Mouse (Mus musculus) frontal cortex, adult (tissue): ENCODE measurements around the gene A530032D15Rik.
"Not testable (repeated sequence)": the region's sequence is repeated elsewhere in the genome, so short reads cannot be mapped to it uniquely, and the experiment has no call there.

Experiments
- ATAC-seq: cut with Nextera tagmentation; 2 replicates; pipeline ENCODE4 v1.9.2; 2017; ENCODE audit warnings: mild to moderate bottlenecking, moderate library complexity, mixed read lengths; ENCODE audit not compliant: low TSS enrichment

Gene A530032D15Rik

DNA sequence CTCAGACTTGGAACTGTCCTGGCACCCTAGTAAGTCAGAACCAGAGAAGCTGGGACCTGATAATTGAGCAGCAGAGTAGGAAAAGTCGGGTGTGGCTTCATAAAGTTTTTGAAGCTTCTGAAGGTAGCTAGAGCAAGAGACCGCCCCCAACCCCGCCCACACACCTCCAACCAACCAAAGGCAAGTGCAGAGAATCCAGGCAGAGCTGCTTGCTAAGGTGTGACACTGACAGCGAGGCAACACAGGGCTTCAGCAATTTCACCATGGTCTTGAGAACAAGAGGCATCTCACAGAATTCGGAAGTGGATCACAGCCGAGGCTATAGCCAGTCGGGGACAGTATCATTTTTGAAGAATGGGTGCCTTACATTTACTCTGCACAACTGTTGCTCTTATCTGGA, at the start of gene A530032D15Rik:
TSS of gene A530032D15Rik (minus strand) at position 101 of the 400 bp plus-strand sequence.
- ATAC-seq: not testable (repeated sequence)

DNA sequence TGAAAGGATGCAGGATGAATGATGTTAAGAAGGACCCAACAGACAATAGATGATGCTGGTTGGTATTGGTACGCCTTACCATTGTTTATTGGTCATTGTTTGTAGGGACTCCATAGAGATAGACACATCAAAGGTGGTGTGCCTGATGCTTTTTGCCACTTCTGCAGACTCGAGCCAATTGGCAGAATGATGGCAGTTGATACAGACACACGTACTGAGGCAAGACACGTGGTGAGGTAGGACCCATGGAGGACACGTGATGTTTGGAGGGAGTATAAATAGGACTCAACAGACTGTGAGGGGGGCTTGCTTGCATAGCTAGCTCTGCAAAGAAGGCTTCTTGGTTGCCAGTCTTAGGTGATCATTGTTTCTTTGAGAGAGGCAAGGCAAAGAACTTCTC, 45.5 kb upstream of the A530032D15Rik start:
- ATAC-seq: not testable (repeated sequence)

DNA sequence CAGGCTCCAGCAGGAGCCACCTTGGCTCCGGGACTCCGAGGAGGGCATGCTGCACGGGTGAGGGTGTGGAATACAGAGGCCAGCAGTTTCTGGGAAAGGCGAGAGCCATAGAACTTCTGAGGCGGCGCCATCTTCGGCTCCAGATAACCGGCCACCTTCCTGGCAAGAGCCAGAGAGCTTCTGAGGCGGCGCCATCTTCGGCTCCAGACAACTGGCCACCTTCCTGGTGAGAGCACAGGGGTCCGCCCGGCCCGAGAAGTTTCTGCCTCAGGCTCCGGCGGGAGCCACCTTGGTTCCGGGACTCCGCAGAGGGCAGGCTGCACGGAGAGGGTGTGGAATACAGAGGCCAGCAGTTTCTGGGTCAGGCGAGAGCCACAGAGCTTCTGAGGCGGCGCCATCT, 24.0 kb upstream of the A530032D15Rik start:
- ATAC-seq: not testable (repeated sequence)

GRCm38 (mm10) chr1:85121841-85122240, 12.2 kb upstream of the A530032D15Rik start:
- ATAC-seq: not testable (repeated sequence)

DNA sequence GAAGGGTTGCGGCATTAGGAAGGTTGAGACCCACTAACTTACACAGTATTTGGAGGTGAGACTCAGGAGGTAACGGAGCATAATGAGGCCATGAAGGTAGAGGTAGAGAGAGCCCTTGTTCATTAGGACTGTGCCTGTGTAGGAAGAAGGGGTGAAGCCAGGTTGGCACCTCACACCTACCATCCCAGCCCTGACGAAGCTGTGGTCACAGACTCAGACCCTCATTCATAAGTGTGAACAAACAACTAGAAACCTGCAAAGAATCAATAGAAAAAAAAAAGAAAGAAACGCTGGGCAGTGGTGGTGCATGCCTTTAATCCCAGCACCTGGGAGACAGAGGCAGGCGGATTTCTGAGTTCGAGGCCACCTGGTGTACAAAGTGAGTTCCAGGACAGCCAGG, 8.7 kb upstream of the A530032D15Rik start:
- not testable (repeated sequence) for ATAC-seq

DNA sequence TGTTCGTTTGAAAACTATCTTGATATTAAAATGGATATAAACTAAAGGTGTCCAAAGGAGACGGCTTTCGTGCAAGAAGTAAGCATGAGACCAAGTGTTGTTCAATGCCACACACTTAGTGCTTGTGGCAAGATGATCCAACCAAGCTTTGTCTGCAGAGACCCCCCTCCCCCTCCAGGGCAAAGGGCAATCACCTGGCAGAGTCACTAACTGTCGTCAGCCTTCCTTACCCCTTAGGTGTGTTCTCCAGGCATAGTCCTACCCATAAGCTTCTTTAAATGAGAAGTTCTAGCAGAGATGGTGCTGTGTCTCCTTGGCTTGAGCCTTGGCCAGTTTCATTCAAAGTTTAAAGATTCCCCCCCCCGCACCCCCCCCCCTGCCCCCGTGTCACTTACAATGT, 7.9 kb upstream of the A530032D15Rik start:
- ATAC-seq: not testable (repeated sequence)

DNA sequence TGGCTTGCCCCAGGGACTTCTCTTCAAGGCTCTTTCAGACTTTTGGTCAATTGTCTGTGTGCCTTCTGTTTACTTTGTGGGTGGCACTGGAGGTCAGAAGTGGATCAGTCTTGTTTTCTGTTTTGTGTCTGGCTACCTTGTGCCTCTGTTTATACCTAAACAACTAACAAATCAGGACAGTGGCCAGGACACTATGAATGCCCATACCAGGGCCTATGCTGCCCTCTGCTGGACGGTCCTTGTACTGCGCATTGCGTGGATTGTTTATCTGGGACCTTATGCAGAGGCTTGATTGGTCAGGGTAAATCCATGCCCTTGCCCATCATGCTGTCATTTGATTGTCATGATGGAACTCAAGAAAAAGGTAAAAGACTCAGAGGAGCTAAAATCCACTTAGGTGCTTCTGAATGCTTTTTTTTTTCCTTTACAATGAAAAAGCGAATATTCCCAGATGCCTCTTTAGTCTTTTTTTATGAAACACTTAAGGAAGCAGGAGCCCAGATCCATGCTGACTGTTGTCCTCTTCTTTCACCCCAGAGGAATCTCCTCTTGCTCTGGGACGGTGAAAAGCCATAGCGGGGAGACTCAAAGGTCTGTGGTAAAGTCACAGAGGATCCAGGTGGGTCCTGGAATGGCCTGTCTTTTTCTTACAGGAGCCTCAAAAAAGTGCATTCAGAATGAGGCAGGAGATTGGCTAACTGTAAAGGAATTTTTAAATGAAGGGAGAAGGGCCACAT, 5.2 kb upstream of the A530032D15Rik start:
- not testable (repeated sequence) for ATAC-seq

DNA sequence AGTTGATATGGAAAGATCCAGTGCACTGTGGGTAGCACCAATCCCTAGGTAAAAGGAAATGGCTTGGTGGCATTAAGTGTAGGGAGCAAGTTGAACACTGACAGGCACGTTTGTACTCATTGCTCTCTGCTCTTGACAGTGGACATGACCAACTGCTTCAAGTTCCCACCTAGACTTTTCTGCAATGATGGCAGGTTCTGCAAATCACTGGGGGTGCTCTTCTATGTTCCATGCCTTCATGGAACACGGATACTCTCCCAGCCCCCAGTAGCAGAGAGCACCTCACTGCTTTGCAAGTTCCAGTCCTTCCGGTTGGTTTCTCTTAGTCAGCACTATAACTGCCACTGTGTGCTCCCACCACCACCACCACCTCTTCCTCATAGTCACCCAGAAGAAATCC, 4.4 kb upstream of the A530032D15Rik start:
- not testable (repeated sequence) for ATAC-seq

DNA sequence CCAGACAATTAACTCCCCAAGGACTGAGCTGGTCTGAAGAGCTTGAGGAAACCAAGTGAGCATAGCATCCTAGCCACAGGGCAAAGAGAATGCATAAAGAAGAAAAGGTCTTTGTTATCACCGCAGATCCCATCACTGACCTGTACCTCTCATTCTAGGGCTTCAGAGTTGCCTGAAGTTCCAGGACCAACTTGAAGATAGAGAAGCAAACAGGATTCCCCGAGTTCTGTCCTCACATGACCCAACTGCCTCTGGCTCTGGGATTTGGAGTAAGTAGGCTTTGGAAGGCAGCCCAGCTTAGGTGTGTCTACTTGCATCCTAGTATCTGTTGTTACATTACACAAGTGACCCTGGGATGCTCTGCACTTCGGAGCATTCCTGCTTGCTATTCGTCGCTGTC, 3.2 kb upstream of the A530032D15Rik start:
- ATAC-seq: not testable (repeated sequence)

GRCm38 (mm10) chr1:85112266-85112665, 2.6 kb upstream of the A530032D15Rik start:
- ATAC-seq: not testable (repeated sequence)

DNA sequence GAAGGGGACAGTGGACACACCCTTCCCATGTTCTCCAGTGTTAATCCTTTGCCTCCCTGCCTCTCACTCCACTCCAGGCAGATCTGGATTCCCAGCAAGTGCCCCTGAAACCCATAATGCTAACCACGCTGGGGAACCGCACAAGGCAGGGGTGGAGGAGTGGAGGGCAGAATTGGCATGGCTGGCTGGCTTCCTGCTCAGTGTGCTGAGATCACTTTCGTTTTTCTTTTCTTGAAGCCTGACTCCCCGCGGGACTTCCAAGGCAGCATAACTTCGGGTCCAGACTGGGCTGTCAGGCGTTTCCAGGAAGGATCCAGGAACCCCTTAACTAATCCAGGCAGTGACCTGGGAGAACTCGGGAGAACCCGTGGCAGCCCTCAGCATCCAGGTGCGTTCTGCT, 1.9 kb upstream of the A530032D15Rik start:
- not testable (repeated sequence) for ATAC-seq

- not testable (repeated sequence) for ATAC-seq
These were observed 1.2 kb upstream of the A530032D15Rik start for GRCm38 (mm10) chr1:85110876-85111275.

DNA sequence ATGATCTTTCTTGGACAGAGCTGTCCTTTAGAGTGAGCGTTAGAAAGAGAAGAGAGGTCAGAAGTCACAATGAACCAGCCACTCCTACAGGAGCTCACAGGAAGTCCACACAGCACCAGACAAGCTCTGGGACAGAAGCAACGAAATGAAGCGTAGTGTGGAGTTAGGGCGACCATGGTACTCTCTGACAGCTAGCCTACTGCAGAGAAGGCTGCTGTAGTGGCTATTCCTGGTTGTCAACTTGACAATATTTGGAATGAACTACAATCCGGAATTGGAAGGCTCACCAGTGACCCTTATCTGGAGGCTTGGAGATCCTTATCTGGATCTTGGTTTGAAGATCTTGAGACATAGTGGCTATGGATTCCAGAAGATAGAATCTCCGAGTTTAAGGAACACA, 3.6 kb downstream of the A530032D15Rik start:
- not testable (repeated sequence) for ATAC-seq

- ATAC-seq: not testable (repeated sequence)
These were observed 4.3 kb downstream of the A530032D15Rik start for GRCm38 (mm10) chr1:85105336-85105735.

DNA sequence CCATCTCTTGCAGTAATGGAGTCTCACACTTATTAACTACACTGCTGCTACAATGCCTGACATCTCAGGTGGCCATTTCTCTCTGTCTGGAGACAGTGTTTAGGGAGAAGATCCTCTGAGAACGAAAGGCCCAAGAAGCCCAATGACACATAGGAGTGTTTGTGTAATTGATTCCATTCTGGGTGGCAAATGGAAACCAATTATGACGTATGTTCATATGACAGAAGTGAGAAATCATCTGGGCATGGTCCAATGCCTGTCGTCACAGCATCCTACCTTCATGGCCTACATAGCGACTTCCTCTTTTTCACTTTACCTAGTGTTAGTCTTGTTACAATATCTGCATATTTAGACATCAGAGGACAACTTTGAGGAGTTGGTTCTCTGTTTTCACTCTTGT, 7.9 kb downstream of the A530032D15Rik start:
- not testable (repeated sequence) for ATAC-seq

DNA sequence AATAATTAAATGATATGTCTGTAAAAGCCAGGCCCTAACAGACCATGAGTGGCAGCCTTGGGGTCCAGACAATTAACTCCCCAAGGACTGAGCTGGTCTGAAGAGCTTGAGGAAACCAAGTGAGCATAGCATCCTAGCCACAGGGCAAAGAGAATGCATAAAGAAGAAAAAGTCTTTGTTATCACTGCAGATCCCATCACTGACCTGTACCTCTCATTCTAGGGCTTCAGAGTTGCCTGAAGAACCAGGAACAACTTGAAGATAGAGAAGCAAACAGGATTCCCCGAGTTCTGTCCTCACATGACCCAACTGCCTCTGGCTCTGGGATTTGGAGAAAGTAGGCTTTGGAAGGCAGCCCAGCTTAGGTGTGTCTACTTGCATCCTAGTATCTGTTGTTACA, 9.8 kb downstream of the A530032D15Rik start, which contains the start of gene Gm10553:
TSS of gene Gm10553 (plus strand) at position 301 of the 400 bp plus-strand sequence.
- not testable (repeated sequence) for ATAC-seq

GRCm38 (mm10) chr1:85099081-85099480, 10.6 kb downstream of the A530032D15Rik start:
- not testable (repeated sequence) for ATAC-seq

DNA sequence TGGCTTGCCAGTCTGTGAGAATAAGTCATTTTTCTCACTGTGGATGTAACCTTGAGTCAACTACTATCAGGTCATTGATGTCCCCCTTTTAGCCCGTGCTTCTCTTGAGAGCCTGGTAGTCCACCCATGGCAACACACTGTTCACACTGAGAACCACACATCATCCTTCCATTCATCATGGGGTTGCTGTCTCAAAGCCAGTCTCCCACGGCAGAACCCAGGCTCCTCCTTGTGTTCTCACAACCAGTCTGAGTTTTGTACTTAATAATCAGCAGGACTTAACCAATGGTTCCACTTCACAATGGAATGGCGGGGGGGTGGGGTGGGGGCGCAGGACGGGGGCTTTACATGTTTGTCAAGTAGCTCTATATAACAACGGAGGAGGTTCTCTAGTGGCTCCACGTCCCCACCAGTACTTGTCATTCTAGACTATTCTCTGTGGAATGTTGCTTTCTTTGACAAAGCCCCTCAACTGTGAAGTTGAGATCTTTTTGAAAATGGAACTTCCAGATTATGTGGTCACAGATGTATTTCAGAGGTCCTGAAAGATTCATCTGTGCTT, 16.6 kb downstream of the A530032D15Rik start:
- ATAC-seq: not testable (repeated sequence)

GRCm38 (mm10) chr1:85092169-85092568, 17.5 kb downstream of the A530032D15Rik start:
- not testable (repeated sequence) for ATAC-seq

DNA sequence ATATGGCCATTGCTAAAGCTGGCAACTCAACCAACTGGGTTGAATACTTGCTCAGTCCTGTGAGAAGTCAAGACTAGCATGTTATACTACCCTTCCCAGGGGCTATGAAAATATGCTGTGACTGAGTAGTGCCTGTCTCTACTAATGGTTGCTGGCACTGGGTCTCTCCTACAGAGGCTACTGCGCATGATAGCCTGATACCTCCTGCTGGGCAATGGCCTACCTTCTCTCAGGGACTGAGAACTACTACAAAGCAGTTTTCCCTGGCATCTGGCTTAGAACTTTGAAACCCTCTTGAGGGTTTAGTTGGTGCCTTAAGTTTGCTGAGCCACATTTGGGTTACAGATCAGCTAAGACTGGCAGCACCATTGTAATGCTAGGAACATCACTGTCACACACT, 23.4 kb downstream of the A530032D15Rik start:
- ATAC-seq: not testable (repeated sequence)

DNA sequence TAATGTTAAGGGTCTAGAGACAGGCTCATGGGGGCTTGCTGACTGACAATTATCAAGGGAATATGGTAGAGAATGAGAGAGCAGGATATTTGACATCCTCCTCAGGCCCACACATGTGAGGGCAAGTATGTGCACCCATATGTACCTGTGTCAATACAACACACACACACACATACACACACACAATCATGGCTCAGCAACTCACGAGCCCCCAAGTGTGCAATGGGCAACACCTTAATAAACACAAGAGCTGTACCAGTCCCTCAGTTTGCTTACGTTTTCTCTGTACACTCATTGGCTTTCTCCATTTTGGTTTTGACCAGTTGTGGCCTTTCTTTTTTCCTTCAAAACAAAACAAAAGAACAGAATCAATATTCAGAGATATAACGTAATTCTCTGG, 24.9 kb downstream of the A530032D15Rik start:
- not testable (repeated sequence) for ATAC-seq

GRCm38 (mm10) chr1:85073099-85073498, 36.6 kb downstream of the A530032D15Rik start:
- not testable (repeated sequence) for ATAC-seq

- ATAC-seq: not testable (repeated sequence)
These were observed 38.0 kb downstream of the A530032D15Rik start for GRCm38 (mm10) chr1:85071690-85072089.
